Mouse (Mus musculus) erythroblast, embryonic 14.5 days (primary cell): ENCODE results near the gene Arg2.

ENCODE experiments used
- GATA1 ChIP-seq: IDR thresholded peaks from 2 replicates; pipeline ENCODE4 v1.6.1; 2012; ENCODE audit warnings: low read length, inconsistent platforms, mixed read lengths
- TAL1 ChIP-seq: IDR thresholded peaks from 3 replicates; pipeline ENCODE4 v1.6.1; 2012; ENCODE audit warnings: low read length, inconsistent platforms, mixed read lengths

GRCm38 (mm10) chr12:79173721-79174120, 43.1 kb downstream of the Arg2 start:
- no peak for TF ChIP-seq GATA1
- TF ChIP-seq TAL1: no peak
